Mouse (Mus musculus) bone marrow, adult 2 months (tissue): ENCODE data around the gene Jpt1. TPM values are rescaled to one million over a fixed set of nuclear protein-coding genes. Genes with fewer than 3 reads are reported as not detected.

Experiments used
- H3K27ac ChIP-seq: fragments of 200-500 bp; 2 replicates; pipeline ENCODE4 v1.5.1; 2012; ENCODE audit warnings: low read depth, mild to moderate bottlenecking, control low read depth, inconsistent platforms, low read length; ENCODE audit not compliant: control insufficient read depth, poor library complexity, insufficient read depth
- H3K4me1 ChIP-seq: fragments of 200-500 bp; 2 replicates; pipeline ENCODE4 v1.6.1; 2011; ENCODE audit warnings: low read length; ENCODE audit not compliant: control insufficient read depth, insufficient read depth
- H3K4me3 ChIP-seq: fragments of 200-500 bp; replicated peaks from 2 replicates; pipeline ENCODE3; 2011; ENCODE audit warnings: mild to moderate bottlenecking, low read depth, low read length, control low read depth; ENCODE audit not compliant: control insufficient read depth
- CTCF ChIP-seq: fragments of 200-500 bp; IDR thresholded peaks from 2 replicates; pipeline ENCODE4 v1.5.1; 2011; ENCODE audit warnings: low read length, control low read depth; ENCODE audit not compliant: control insufficient read depth, insufficient read depth
- POLR2A ChIP-seq: fragments of 200-500 bp; IDR thresholded peaks from 2 replicates; pipeline ENCODE4 v1.6.1; 2011; ENCODE audit warnings: low read depth, mild to moderate bottlenecking, control low read depth, low read length, borderline replicate concordance; ENCODE audit not compliant: control insufficient read depth
- WGBS: fragments of 180-500 bp; shearing (Covaris S2); methylation state at CpG from one replicate; pipeline ENCODE4 v1.1.7; 2018; 5-methylcytosine and 5-hydroxymethylcytosine counted together
- polyA plus RNA-seq: library from polyadenylated mRNA; stranded (reverse); fragments of >200 nt; gene quantifications from 2 replicates; pipeline ENCODE4 v1.2.4, GENCODE M21; 2011; ENCODE audit warnings: low replicate concordance; ENCODE audit not compliant: missing spikeins, insufficient read depth, insufficient read length

The Jpt1 gene
- polyA plus RNA-seq, 1 experiment, result 149 TPM

DNA sequence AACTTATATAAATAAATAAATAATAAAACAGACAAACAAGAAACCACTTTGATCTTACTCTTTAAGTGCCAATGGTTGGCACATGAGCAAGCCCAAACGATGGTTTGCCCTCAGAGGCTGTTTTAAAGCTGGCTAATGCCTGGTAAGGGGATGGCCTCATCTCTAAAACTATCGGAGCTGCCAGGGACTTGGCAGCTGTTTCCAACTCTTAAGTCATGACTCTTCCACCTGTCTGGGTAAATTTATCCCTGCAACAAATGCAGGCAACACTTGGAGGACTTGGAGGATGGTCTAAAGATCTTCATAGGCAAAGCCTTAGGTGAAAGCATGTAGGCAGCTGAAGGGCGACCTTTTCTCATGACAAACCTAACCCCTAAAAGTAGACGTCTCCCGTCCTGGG lies 2.8 kb upstream of the Jpt1 start:
- WGBS, result 79% methylated on average over 5 of the region's 5 CpGs

DNA sequence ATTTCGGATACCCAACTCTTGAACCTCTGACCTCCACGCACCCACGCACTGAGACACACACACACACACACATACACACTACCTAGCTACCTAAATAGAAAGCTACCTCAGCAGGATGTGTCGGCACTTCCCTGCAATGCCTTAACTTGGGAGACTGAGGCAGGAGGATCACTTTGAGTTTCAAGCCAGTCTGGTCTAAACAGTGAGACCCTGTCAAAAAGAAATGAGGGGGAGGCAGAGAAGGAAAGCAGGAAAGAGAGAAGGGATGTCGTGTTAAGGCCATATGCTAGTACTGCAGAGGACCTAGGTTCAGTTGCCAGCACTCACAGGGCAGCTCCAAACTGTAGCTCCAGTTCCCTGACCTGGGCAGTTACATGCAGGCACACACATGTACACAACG lies 834 bp upstream of the Jpt1 start:
- TF ChIP-seq POLR2A (no peak), CTCF (no peak)
- Histone ChIP-seq H3K4me1 (peaks cover 12% of the 10 kb centered on the region), H3K4me3 (no peak overlapping the region), H3K27ac (no peak overlapping the region)
- WGBS, result 73% methylated on average over 6 of the region's 6 CpGs

More for the DNA sequence above, 2.8 kb upstream of the Jpt1 start:
- no peak for TF ChIP-seq CTCF
- Histone ChIP-seq H3K27ac (no peak overlapping the region), H3K4me1 (peaks cover 4% of the 10 kb centered on the region), H3K4me3 (no peak overlapping the region)

DNA sequence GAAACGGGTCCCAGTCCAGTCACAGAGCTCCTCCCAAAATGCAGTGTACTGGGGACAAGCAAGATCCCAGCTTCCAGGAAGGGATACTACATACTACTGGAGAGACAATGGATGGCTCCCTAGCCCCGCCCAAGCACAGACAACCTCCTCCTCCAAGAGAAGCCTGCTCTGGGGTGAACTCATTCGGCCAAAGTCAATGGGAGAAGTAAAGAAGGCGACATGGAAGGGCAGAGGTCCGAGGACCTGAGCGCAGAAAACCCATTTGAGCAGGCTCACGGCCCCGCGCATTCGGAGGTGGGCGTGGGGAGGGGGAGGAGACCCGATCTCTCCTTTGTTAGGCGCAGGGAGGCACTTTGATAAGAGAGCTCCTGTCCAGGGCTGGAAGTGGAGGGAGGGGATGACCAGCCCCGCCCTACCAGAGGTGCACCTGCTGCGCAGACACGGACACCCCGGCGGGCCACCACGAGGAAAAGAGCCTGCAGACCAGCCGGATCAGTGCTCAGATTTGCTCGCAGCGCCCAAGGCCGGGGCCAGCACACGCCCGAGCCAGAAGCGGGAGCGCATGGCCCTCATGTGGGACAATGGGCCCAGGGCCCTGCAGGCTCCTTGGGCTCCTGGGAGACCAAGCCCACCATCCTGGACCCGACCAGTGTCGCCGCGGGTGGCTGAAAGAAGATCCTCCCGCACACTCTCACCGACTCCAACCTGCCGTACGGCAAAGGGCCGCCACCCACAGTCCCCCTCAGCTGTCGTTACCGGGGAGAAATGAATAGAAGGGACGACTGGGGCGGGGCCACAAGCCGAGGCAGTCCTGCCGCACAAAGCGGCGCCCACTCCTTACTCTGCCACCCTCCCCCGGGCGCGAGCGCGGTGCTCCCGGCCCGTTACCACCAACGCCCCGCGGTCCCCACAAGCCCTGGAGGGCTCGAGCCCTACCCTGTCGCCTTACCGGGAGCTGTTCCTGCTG lies 633 bp downstream of the Jpt1 start:
- Histone ChIP-seq H3K4me1 (peaks cover 17% of the 10 kb centered on the region), H3K4me3 (peak overlapping the region; percentile 96), H3K27ac (peak overlapping the region; percentile 90)
- no peak for TF ChIP-seq CTCF
- TF ChIP-seq POLR2A, result peak; percentile 9; the same call in 1 of the 2 replicates
- under 1% methylated on average over 57 of the region's 57 CpGs for WGBS

DNA sequence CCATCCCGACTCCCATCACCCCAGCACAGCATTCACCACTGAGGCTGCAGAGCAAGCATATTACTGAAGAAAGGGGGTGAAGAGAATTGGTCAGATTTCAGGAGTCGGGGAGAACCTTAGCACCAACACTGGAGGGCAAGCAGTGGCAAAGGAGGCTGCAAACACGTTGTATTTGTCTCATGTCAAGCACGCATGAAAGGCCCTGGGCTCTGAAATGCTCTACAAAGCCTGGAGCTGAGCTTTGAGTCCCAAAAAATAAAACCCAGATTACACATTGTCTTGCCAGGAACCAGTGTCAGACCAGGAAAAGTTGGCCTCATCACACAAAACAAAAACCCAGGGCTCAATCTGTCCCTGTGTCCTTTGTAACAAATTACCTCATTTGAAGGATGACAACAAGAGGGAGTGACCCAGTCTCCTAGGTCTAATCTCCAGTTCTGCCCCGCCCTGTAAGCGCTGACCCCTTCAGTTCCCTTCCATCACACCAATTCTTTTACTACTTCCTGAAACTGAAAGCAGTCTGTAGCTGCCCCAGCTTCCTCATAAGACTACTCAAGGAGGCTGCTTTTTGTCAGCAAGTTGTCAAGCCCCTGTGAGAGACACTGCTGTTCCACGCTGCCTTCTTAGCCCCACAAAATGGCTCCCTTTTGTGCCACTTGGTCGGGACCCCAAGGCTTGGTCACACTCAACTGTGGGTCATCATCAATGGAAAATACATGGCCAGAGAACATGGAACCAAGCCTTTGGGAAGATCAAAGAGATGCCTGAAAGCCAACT lies 1.6 kb downstream of the Jpt1 start:
- 20% methylated on average over 8 of the region's 8 CpGs for WGBS
- Histone ChIP-seq H3K4me3 (peak overlapping the region; percentile 96), H3K4me1 (peaks cover 18% of the 10 kb centered on the region), H3K27ac (peak overlapping the region; percentile 90)
- no peak for TF ChIP-seq CTCF
- no peak for TF ChIP-seq POLR2A

DNA sequence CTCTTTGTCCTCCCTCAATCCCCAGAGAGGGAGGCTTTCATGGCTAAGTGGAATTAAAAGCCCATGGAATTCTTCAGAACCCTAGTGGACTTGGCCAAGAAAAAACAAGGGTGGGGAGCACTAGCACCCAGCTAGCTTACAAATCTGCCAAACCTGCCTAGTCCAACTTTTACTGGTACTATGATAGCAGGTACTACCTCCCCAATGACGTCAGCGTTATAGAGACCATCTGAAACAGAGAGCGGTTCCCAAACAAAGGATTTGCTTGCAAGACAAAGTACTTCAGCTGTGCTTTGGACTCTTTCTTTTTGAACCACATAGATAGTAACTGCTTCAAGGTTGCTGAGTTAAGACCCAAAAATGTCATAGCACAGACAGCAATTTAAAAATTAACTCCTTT lies 2.2 kb downstream of the Jpt1 start:
- no peak for TF ChIP-seq POLR2A
- TF ChIP-seq CTCF, result no peak
- WGBS, result 78% methylated on average over 3 of the region's 3 CpGs
- H3K4me1 ChIP-seq, result peaks cover 18% of the 10 kb centered on the region
- peak overlapping the region; percentile 34 for H3K27ac ChIP-seq
- H3K4me3 ChIP-seq, result peak overlapping the region; percentile 43

DNA sequence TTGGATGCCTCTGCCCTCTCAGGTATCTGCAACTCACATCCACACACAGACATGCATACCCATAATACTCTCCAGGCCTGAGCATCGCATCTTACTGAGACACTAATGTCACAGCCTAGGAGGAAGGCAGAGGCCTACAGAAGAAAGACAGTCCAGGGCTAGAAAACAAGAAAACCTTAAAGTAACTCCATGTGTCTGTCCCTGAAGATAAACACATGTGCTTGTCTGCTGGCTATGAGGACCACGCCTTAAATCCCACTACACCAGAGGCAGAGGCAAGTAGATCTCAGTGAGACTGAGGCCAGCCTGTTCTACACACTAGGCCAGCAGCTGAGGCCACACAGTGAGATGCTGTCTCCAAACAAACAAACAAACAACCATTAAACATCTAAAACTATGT lies 3.1 kb downstream of the Jpt1 start:
- TF ChIP-seq CTCF (no peak), POLR2A (peak; percentile 34; the same call in 1 of the 2 replicates)
- WGBS, result 49% methylated on average over 2 of the region's 2 CpGs
- peak overlapping the region; percentile 29 for H3K4me3 ChIP-seq
- peaks cover 18% of the 10 kb centered on the region for H3K4me1 ChIP-seq
- peak overlapping the region; percentile 61; the same call in 1 of the 2 replicates for H3K27ac ChIP-seq

DNA sequence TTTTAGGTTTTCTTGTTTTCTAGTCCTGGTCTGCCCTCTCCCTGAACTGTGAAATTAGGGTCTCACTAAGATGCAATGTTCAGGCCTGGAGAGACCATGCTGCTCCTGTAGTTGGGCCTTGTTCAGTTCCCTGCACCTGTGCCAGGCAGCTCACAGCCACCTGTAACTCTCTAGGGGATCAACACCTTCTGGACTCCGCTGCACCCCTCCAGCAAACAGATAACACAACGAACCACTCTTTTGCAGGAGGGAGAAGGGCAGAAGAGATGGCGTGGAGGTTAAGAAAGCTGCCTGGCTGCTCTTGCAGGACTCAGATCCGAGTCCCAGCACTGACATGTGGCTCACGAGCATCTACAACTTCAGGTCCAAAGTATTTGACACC lies 3.7 kb downstream of the Jpt1 start:
- Histone ChIP-seq H3K4me3 (no peak overlapping the region), H3K27ac (peak overlapping the region; percentile 28), H3K4me1 (peaks cover 18% of the 10 kb centered on the region)
- no peak for TF ChIP-seq CTCF
- no peak for TF ChIP-seq POLR2A
- WGBS, result 53% methylated on average over 5 of the region's 5 CpGs
